ENCODE assay signal across 21 mouse cellular contexts in the genomic region with DNA sequence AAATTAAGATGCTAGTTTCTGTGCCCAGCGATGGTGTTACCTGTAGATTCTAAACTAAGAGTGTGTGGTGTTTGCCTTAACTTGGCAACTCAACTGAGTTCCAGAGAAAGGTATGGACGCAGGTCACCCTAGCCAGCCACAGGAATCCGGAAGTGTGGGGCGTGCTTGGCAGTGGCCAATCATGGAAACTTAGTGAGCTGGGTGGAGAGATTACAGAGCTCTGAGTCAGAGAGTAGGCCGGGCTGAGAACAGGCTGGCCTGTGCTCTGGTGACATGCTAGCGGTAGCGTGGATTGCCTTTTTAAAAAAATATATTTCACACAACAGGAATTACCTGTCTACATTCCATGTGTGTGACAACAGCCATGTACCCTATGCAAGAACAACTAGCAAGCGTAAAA. TPM values are rescaled to one million over a fixed set of nuclear protein-coding genes. Genes with fewer than 3 reads are reported as not detected.
DNase-seq lines count a peak whose midpoint lies in the region; ATAC-seq and TF ChIP-seq lines count a peak whose summit lies in the region.
"Had no signal": no experiment of that assay in that cellular context is flagged by ENCODE, and none has a peak within 500 bp of the region (broad histone marks: within the 10 kb centered on the region; RNA-seq: fewer than 3 reads in every experiment).

No protein-coding gene starts in this region.

- 55% methylated on average over 8 of the region's 8 CpGs for WGBS in heart, embryonic 15.5 days
- 75% methylated on average over 8 of the region's 8 CpGs for WGBS in lung, embryonic 14.5 days
- 95% methylated on average over 8 of the region's 8 CpGs for WGBS in midbrain, embryonic 10.5 days
- 94% methylated on average over 8 of the region's 8 CpGs for WGBS in midbrain, embryonic 11.5 days

- no peak overlapping the region for H3K27ac ChIP-seq in heart, embryonic 15.5 days
- H3K27ac ChIP-seq in lung, embryonic 14.5 days (ENCODE audit: low read depth): no peak overlapping the region
- H3K27ac ChIP-seq in midbrain, embryonic 10.5 days (replicated peaks): no peak overlapping the region
- no peak overlapping the region for H3K27ac ChIP-seq in midbrain, embryonic 11.5 days (ENCODE audit: low read depth, low read length)
- H3K27ac ChIP-seq: hindbrain, embryonic 15.5 days; lung, embryonic 15.5 days; midbrain, embryonic 13.5 days had no signal

- no peak overlapping the region for H3K4me2 ChIP-seq in heart, embryonic 15.5 days
- no peak overlapping the region for H3K4me2 ChIP-seq in lung, embryonic 14.5 days
- H3K4me2 ChIP-seq in midbrain, embryonic 11.5 days: no peak overlapping the region
- H3K4me2 ChIP-seq: heart, embryonic 11.5 days; hindbrain, embryonic 15.5 days; lung, embryonic 15.5 days; midbrain, embryonic 13.5 days had no signal

- no peak for DNase-seq in heart, postnatal 14 days
- DNase-seq in urinary bladder, postnatal 36 days (ENCODE audit: low spot score in 2 of 2): peak; percentile 25 to 29
- no peak for DNase-seq in urinary bladder, postnatal 25 days (ENCODE audit: low spot score)
- DNase-seq in lung, embryonic 14.5 days: peak; percentile 32
- DNase-seq in midbrain, embryonic 10.5 days (ENCODE audit: low spot score): no peak
- no peak for DNase-seq in midbrain, embryonic 11.5 days (ENCODE audit: low spot score, missing footprints)
- DNase-seq in thymus, postnatal 36 days: no peak
- DNase-seq: adrenal gland, postnatal 10 days; cerebellum, postnatal 10 days; kidney, adult 11 months; right cerebral cortex, postnatal 4 days; thymus, postnatal 14 days had no signal

- no peaks in the 10 kb centered on the region for H3K36me3 ChIP-seq in heart, embryonic 15.5 days
- H3K36me3 ChIP-seq in lung, embryonic 14.5 days (ENCODE audit: insufficient read depth): no peaks in the 10 kb centered on the region
- no peaks in the 10 kb centered on the region for H3K36me3 ChIP-seq in midbrain, embryonic 10.5 days
- H3K36me3 ChIP-seq in midbrain, embryonic 11.5 days (ENCODE audit: control insufficient read depth, insufficient read depth, low read length): no peaks in the 10 kb centered on the region
- H3K36me3 ChIP-seq: hindbrain, embryonic 15.5 days; lung, embryonic 15.5 days; midbrain, embryonic 13.5 days had no signal

- peak; percentile 73 for ATAC-seq in heart, embryonic 15.5 days (replicated peaks; ENCODE audit: insufficient number of reproducible peaks, insufficient read depth, low FRiP score, low read depth)
- peak; percentile 82; the same call in 1 of the 2 replicates for ATAC-seq in lung, embryonic 14.5 days (ENCODE audit: insufficient read depth)
- ATAC-seq in midbrain, embryonic 11.5 days (ENCODE audit: low FRiP score): no peak
- ATAC-seq: midbrain, embryonic 13.5 days had no signal

- no peak for TF ChIP-seq CTCF in lung, embryonic 14.5 days (IDR thresholded peaks at IDR 0.05; ENCODE audit: low read depth)

- no peaks in the 10 kb centered on the region for H3K9me3 ChIP-seq in heart, embryonic 15.5 days (replicated peaks)
- H3K9me3 ChIP-seq in lung, embryonic 14.5 days (ENCODE audit: low read depth, low read length): no peaks in the 10 kb centered on the region
- H3K9me3 ChIP-seq in midbrain, embryonic 10.5 days (replicated peaks): no peaks in the 10 kb centered on the region
- no peaks in the 10 kb centered on the region for H3K9me3 ChIP-seq in midbrain, embryonic 11.5 days (ENCODE audit: control insufficient read depth, low read length)
- H3K9me3 ChIP-seq: hindbrain, embryonic 15.5 days; lung, embryonic 15.5 days; midbrain, embryonic 13.5 days had no signal

- intact Hi-C loops in heart, postnatal 14 days (cut with DNase I): no loop called here

- 0 out of 2 replicates have a peak, but pooled peaks cover 4% of the 10 kb centered on the region for H3K4me1 ChIP-seq in heart, embryonic 15.5 days (replicated peaks)
- H3K4me1 ChIP-seq in lung, embryonic 14.5 days (ENCODE audit: insufficient read depth): no peaks in the 10 kb centered on the region
- no peaks in the 10 kb centered on the region for H3K4me1 ChIP-seq in midbrain, embryonic 10.5 days
- no peaks in the 10 kb centered on the region for H3K4me1 ChIP-seq in midbrain, embryonic 11.5 days (ENCODE audit: control insufficient read depth, insufficient read depth, low read length)
- H3K4me1 ChIP-seq: hindbrain, embryonic 15.5 days; lung, embryonic 15.5 days; midbrain, embryonic 13.5 days had no signal

- no peaks in the 10 kb centered on the region for H3K27me3 ChIP-seq in heart, embryonic 15.5 days
- no peaks in the 10 kb centered on the region for H3K27me3 ChIP-seq in lung, embryonic 14.5 days (ENCODE audit: insufficient read depth, low read length)
- no peaks in the 10 kb centered on the region for H3K27me3 ChIP-seq in midbrain, embryonic 10.5 days (ENCODE audit: low read depth, poor library complexity, severe bottlenecking)
- H3K27me3 ChIP-seq in midbrain, embryonic 11.5 days (ENCODE audit: control insufficient read depth, insufficient read depth, low read length): no peaks in the 10 kb centered on the region
- H3K27me3 ChIP-seq: hindbrain, embryonic 15.5 days; lung, embryonic 15.5 days; midbrain, embryonic 13.5 days had no signal

- no peak overlapping the region for H3K4me3 ChIP-seq in heart, embryonic 15.5 days
- no peak overlapping the region for H3K4me3 ChIP-seq in lung, embryonic 14.5 days (ENCODE audit: low read depth, low read length)
- no peak overlapping the region for H3K4me3 ChIP-seq in midbrain, embryonic 10.5 days
- no peak overlapping the region for H3K4me3 ChIP-seq in midbrain, embryonic 11.5 days (ENCODE audit: low read depth, low read length)
- H3K4me3 ChIP-seq: hindbrain, embryonic 15.5 days; lung, embryonic 15.5 days; midbrain, embryonic 13.5 days had no signal

- H3K9ac ChIP-seq in heart, embryonic 15.5 days: no peak overlapping the region
- H3K9ac ChIP-seq in lung, embryonic 14.5 days: no peak overlapping the region
- no peak overlapping the region for H3K9ac ChIP-seq in midbrain, embryonic 11.5 days (ENCODE audit: low read length)
- H3K9ac ChIP-seq: hindbrain, embryonic 15.5 days; lung, embryonic 15.5 days; midbrain, embryonic 13.5 days had no signal

RNA-seq across cellular contexts. Expression of a gene that starts 29.6 kb away (rescaled TPM):
- polyA plus RNA-seq in heart, embryonic 15.5 days (2015; fragmentation: Nextera tagmentation; extraction: Ambion mirVana): not detected in 2 replicates
- not detected for total RNA-seq in heart, postnatal 14 days (2021)
- not detected in 2 replicates for polyA plus RNA-seq in lung, embryonic 14.5 days (2014; fragmentation: Nextera tagmentation; extraction: Ambion mirVana)
- polyA plus RNA-seq in midbrain, embryonic 10.5 days (2016; fragmentation: Nextera tagmentation; extraction: Ambion mirVana): not detected in 2 replicates
- 0.05 and 0.07 TPM in 2 replicates for polyA plus RNA-seq in midbrain, embryonic 11.5 days (2014; fragmentation: Nextera tagmentation; extraction: Ambion mirVana)
- total RNA-seq: adrenal gland, postnatal 10 days; left cerebral cortex, adult 18-20 months had no signal
- polyA plus RNA-seq: forebrain, embryonic 11.5 days; heart, embryonic 11.5 days; large intestine, adult 2 months; limb, embryonic 11.5 days; lung, embryonic 15.5 days had no signal

RNA-seq across cellular contexts. Expression of a gene that starts 30.3 kb away (rescaled TPM):
- 38.9 and 50.7 TPM in 2 replicates for polyA plus RNA-seq in heart, embryonic 15.5 days (2015; fragmentation: Nextera tagmentation; extraction: Ambion mirVana)
- 10 to 100 TPM in 1 of 2 experiments, 1 to 10 TPM in 1; 8.5 to 12.0 TPM for total RNA-seq in heart, postnatal 14 days (2021)
- polyA plus RNA-seq in lung, embryonic 14.5 days (2014; fragmentation: Nextera tagmentation; extraction: Ambion mirVana): 78.5 and 86.2 TPM in 2 replicates
- 97.8 and 106 TPM in 2 replicates for polyA plus RNA-seq in midbrain, embryonic 10.5 days (2016; fragmentation: Nextera tagmentation; extraction: Ambion mirVana)
- polyA plus RNA-seq in midbrain, embryonic 11.5 days (2014; fragmentation: Nextera tagmentation; extraction: Ambion mirVana): 118 and 138 TPM in 2 replicates

Comparison
In these comparisons a context has a peak if more than half of its experiments do, and no peak if none do; other contexts are left out.
1. DNase-seq: peak in urinary bladder, postnatal 36 days (2 of 2) and lung, embryonic 14.5 days (single experiment); none in heart, postnatal 14 days (0 of 2), urinary bladder, postnatal 25 days (single experiment), midbrain, embryonic 10.5 days (single experiment), midbrain, embryonic 11.5 days (single experiment) and thymus, postnatal 36 days (0 of 2).